Mouse (Mus musculus) bone marrow macrophage, adult 2 months (primary cell): ENCODE data around the gene Wnt8b. TPM values are rescaled to one million over a fixed set of nuclear protein-coding genes. Genes with fewer than 3 reads are reported as not detected.

Experiments
- H3K27ac ChIP-seq: 2 replicates; pipeline ENCODE4 v1.5.1; 2012; ENCODE audit warnings: low read depth, low read length; ENCODE audit not compliant: insufficient read depth
- H3K4me1 ChIP-seq: 2 replicates; pipeline ENCODE4 v1.6.1; 2012; ENCODE audit warnings: low read length; ENCODE audit not compliant: control insufficient read depth, insufficient read depth
- H3K4me3 ChIP-seq: 2 replicates; pipeline ENCODE4 v1.5.1; 2012; ENCODE audit warnings: mild to moderate bottlenecking, low read length, moderate library complexity; ENCODE audit not compliant: insufficient read depth
- CTCF ChIP-seq: IDR thresholded peaks from 2 replicates; pipeline ENCODE4 v1.5.1; 2012; ENCODE audit warnings: low read depth, mild to moderate bottlenecking, low read length, moderate library complexity
- POLR2A ChIP-seq: IDR thresholded peaks from 2 replicates; pipeline ENCODE4 v1.6.1; 2012; ENCODE audit warnings: mild to moderate bottlenecking, low read depth, low read length, borderline replicate concordance
- polyA plus RNA-seq: library from polyadenylated mRNA; stranded (reverse); fragments of >200 nt; gene quantifications from 2 replicates; pipeline ENCODE4 v1.2.4, GENCODE M21; 2012; ENCODE audit not compliant: missing spikeins, insufficient read depth, insufficient read length

The Wnt8b gene
- polyA plus RNA-seq, 1 experiment = not detected

- H3K4me3 ChIP-seq = no peak overlapping the region
- H3K27ac ChIP-seq = no peak overlapping the region
- TF ChIP-seq POLR2A = no peak
- TF ChIP-seq CTCF = peak; percentile 89
- H3K4me1 ChIP-seq = no peaks in the 10 kb centered on the region
These were observed 19.1 kb upstream of the Wnt8b start for GRCm38 (mm10) chr19:44474158-44474557.

GRCm38 (mm10) chr19:44475268-44475667, 18.0 kb upstream of the Wnt8b start:
- H3K27ac ChIP-seq = no peak overlapping the region
- no peaks in the 10 kb centered on the region for H3K4me1 ChIP-seq
- no peak overlapping the region for H3K4me3 ChIP-seq
- TF ChIP-seq POLR2A = no peak

GRCm38 (mm10) chr19:44476541-44476940, 16.7 kb upstream of the Wnt8b start:
- no peak for TF ChIP-seq POLR2A
- no peak for TF ChIP-seq CTCF
- no peak overlapping the region for H3K4me3 ChIP-seq
- no peaks in the 10 kb centered on the region for H3K4me1 ChIP-seq
- H3K27ac ChIP-seq = no peak overlapping the region

DNA sequence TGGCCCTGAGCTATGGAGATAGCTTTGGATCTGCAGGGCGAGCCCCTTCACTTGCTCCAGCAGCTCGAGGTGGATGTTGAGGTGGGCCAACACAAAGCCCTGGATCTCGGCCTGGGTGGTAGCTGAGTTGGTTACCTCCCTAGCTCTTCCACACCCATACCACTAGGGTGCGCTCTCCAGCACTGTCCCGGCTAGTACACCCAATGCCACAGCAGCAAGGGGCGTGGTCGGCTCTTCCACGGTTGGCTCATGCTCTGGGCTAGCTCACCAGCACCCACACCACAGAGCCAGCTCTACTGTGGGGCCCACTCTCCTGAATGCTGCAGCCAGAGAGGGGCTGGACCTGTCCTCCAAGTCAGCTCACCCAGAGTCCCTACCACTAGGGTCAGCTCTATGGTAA, 6.0 kb upstream of the Wnt8b start:
- no peak overlapping the region for H3K27ac ChIP-seq
- no peak overlapping the region for H3K4me3 ChIP-seq
- TF ChIP-seq CTCF (peak; percentile 62), POLR2A (no peak)
- H3K4me1 ChIP-seq = no peaks in the 10 kb centered on the region

DNA sequence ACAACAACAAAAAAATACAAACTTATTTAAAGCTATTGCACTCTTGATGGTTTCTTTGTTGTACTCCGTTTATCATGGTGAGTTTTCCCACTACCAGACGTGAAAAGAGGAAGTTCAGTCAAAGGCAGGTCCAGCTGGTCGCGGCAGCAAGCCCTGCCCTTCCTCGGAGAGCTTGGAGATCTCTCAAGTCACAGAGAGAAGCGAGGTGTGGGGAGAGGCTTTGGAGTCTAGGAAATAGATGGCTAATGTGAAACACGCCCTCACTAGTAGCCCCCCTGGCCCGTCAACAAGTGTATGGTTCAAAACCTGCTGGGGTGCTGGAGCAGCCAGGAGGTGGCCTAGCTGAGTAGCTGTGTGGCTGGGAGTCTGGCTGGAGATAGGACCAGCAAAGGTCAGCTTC, 3.2 kb downstream of the Wnt8b start:
- Histone ChIP-seq H3K4me3 (no peak overlapping the region), H3K27ac (no peak overlapping the region), H3K4me1 (no peaks in the 10 kb centered on the region)
- TF ChIP-seq CTCF (no peak), POLR2A (0 out of 2 replicates have a peak, but pooled peaks have one; percentile 30)

- TF ChIP-seq POLR2A (no peak), CTCF (no peak)
- H3K4me1 ChIP-seq = no peaks in the 10 kb centered on the region
- H3K27ac ChIP-seq = no peak overlapping the region
- H3K4me3 ChIP-seq = no peak overlapping the region
These were observed 3.7 kb downstream of the Wnt8b start for GRCm38 (mm10) chr19:44496941-44497340.

DNA sequence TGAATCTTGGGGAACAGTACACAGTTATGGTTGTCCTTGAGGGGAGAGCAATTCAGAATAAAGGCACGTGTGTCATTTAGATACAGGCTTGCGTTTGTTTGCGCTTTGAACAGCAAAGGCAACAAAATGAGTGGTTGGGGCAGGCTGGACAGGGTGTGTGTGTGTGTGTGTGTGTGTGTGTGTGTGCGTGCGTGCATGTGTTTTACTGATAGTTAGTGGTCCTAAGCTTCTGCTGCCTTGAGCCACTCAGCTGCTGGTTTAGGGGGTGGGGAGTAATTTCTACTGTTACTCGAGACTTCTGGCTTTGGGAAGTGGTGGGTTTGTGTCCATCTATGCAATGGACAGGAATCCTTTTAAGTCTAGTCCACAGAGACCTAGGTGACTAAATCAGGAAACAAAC, 5.7 kb downstream of the Wnt8b start:
- H3K4me3 ChIP-seq = no peak overlapping the region
- no peak for TF ChIP-seq POLR2A
- TF ChIP-seq CTCF = no peak
- peaks cover 4% of the 10 kb centered on the region; the same call in 1 of the 2 replicates for H3K4me1 ChIP-seq
- no peak overlapping the region for H3K27ac ChIP-seq

- Histone ChIP-seq H3K4me3 (no peak overlapping the region), H3K4me1 (peaks cover 4% of the 10 kb centered on the region; the same call in 1 of the 2 replicates), H3K27ac (no peak overlapping the region)
- no peak for TF ChIP-seq POLR2A
- no peak for TF ChIP-seq CTCF
These were observed 7.0 kb downstream of the Wnt8b start for GRCm38 (mm10) chr19:44500240-44500639.

- no peak for TF ChIP-seq POLR2A
- no peak for TF ChIP-seq CTCF
- H3K4me3 ChIP-seq = no peak overlapping the region
- peaks cover 4% of the 10 kb centered on the region; the same call in 1 of the 2 replicates for H3K4me1 ChIP-seq
- no peak overlapping the region for H3K27ac ChIP-seq
These were observed 8.7 kb downstream of the Wnt8b start for GRCm38 (mm10) chr19:44501925-44502324.

- Histone ChIP-seq H3K27ac (no peak overlapping the region), H3K4me1 (peaks cover 4% of the 10 kb centered on the region; the same call in 1 of the 2 replicates), H3K4me3 (no peak overlapping the region)
- TF ChIP-seq CTCF (no peak), POLR2A (no peak)
These were observed 9.5 kb downstream of the Wnt8b start for GRCm38 (mm10) chr19:44502741-44503140.
